Mouse (Mus musculus) heart, embryonic 10.5 days (tissue): ENCODE measurements around the gene Wwox. TPM values are rescaled to one million over a fixed set of nuclear protein-coding genes. Genes with fewer than 3 reads are reported as not detected.

Source experiments
- DNase-seq: peaks from one replicate; pipeline ENCODE4 v3.0.0-alpha.2; 2017; ENCODE audit warnings: low spot score
- H3K27ac ChIP-seq: fragments of 300-500 bp; sonication (generic); 2 replicates; pipeline ENCODE4 v1.5.1; 2016; ENCODE audit warnings: mild to moderate bottlenecking
- H3K27me3 ChIP-seq: fragments of 300-500 bp; sonication (generic); 2 replicates; pipeline ENCODE4 v1.6.1; 2016; ENCODE audit warnings: mild to moderate bottlenecking; ENCODE audit not compliant: poor library complexity, insufficient read depth, severe bottlenecking
- H3K36me3 ChIP-seq: fragments of 300-500 bp; sonication (generic); 2 replicates; pipeline ENCODE4 v1.6.1; 2016; ENCODE audit warnings: mild to moderate bottlenecking, moderate library complexity
- H3K4me1 ChIP-seq: fragments of 300-500 bp; sonication (generic); 2 replicates; pipeline ENCODE4 v1.6.1; 2016; ENCODE audit warnings: mild to moderate bottlenecking
- H3K4me3 ChIP-seq: fragments of 300-500 bp; sonication (generic); 2 replicates; pipeline ENCODE4 v1.5.1; 2016; ENCODE audit warnings: mild to moderate bottlenecking, moderate library complexity
- H3K9me3 ChIP-seq: fragments of 300-500 bp; sonication (generic); 2 replicates; pipeline ENCODE4 v1.6.1; 2016; ENCODE audit warnings: mild to moderate bottlenecking, moderate library complexity
- WGBS: fragments of 180-500 bp; shearing (Covaris S2); methylation state at CpG from one replicate; pipeline ENCODE4 v1.1.7; 2016; 5-methylcytosine and 5-hydroxymethylcytosine counted together
- polyA plus RNA-seq: library from polyadenylated mRNA; unstranded; fragments of >200 nt; fragmentation: Nextera tagmentation; extraction: Ambion mirVana; gene quantifications from 2 replicates; pipeline ENCODE4 v1.2.1, GENCODE M21; 2016

Wwox gene
- polyA plus RNA-seq, 1 experiment from 2014 or later, result 9.8 TPM

DNA sequence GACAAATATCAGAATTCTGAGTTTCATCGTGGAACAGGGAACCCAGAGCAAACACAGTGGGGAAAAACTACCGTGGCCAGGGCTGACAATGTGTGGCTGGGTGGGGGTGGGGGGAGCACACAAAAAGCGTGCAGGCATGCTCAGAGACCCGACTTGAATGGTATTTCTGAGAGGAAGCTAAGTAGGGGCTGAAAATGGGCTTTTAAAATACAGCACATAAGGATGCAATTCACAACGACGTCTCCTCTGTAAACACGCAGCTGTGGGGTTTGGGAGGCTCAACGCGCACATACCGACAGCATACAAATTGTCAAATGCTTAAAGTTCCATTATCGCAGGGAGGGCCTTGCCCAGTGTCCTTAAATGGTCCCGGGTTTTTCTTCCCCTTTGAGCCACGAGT lies 783.1 kb downstream of the Wwox start:
- no peak for DNase-seq

DNA sequence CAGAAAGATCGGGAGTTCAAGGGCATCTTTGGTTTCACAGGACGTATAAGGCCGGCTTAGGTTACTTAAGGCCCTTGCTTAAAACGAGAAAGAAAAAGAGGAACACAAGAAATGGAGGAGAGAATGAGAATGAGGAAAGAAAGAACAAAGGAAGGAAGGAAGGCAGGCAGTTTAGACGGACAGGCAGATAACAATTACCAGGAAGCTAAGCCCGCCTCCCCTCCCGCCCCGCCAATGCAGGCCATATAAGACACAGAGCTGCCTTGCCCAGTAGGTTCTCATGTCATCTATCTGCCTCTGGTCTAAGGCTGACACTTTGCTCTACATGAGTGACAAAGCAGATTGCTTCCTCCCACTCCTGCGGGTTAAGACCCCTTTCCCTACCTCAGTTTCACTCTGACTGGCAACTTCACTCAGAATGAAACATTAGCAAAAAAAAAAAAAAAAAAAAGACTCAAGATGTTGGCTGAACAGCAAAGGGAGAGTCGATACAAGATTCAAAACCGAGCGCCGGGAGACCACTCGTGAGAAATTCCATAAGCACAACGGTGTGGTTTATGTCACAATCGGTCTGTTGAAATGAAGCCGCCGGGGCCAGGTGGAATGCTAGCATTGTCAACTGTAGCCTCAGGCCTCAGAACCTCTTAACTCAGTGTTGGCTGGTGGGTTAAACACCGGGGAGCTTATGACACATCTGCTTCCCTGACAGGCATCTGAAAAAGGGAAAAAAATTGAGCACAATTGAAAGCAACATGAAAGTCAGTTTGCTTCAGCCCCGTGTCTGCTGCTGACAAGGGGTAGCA lies 787.5 kb downstream of the Wwox start:
- Histone ChIP-seq H3K27me3 (no peaks in the 10 kb centered on the region), H3K4me3 (no peak overlapping the region), H3K36me3 (no peaks in the 10 kb centered on the region), H3K27ac (no peak overlapping the region), H3K9me3 (no peaks in the 10 kb centered on the region), H3K4me1 (0 out of 2 replicates have a peak, but pooled peaks cover 5% of the 10 kb centered on the region)
- 72% methylated on average over 20 of the region's 20 CpGs for WGBS
- DNase-seq, result no peak

More for the DNA sequence above, 783.1 kb downstream of the Wwox start:
- no peaks in the 10 kb centered on the region for H3K9me3 ChIP-seq
- H3K4me3 ChIP-seq, result no peak overlapping the region
- no peak overlapping the region for H3K27ac ChIP-seq
- WGBS, result 80% methylated on average over 13 of the region's 13 CpGs
- H3K4me1 ChIP-seq, result 0 out of 2 replicates have a peak, but pooled peaks cover 7% of the 10 kb centered on the region
- no peaks in the 10 kb centered on the region for H3K36me3 ChIP-seq
- H3K27me3 ChIP-seq, result no peaks in the 10 kb centered on the region

DNA sequence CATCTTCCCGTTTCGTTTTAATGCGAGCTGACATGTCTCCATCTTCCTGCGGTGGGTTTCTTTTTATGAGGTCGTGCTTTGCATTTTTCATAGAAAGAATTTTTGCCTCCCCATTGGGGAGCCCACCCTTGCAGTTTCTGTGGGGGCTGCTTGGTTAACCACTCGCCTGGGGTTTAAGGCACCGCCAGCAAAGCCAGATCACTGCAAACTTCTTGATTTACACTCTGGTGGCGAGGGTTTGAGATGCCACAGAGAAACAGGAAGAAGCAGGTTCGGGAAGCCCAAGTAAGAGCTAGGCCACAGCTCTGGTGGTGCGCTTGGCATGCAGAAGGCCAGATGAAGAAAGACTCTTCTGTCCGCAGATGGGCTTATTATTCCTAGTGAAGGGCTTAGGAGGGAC lies 789.4 kb downstream of the Wwox start:
- Histone ChIP-seq H3K27me3 (no peaks in the 10 kb centered on the region), H3K9me3 (no peaks in the 10 kb centered on the region), H3K4me3 (no peak overlapping the region), H3K4me1 (0 out of 2 replicates have a peak, but pooled peaks cover 5% of the 10 kb centered on the region), H3K27ac (no peak overlapping the region), H3K36me3 (no peaks in the 10 kb centered on the region)
- no peak for DNase-seq
- WGBS, result 89% methylated on average over 11 of the region's 11 CpGs

DNA sequence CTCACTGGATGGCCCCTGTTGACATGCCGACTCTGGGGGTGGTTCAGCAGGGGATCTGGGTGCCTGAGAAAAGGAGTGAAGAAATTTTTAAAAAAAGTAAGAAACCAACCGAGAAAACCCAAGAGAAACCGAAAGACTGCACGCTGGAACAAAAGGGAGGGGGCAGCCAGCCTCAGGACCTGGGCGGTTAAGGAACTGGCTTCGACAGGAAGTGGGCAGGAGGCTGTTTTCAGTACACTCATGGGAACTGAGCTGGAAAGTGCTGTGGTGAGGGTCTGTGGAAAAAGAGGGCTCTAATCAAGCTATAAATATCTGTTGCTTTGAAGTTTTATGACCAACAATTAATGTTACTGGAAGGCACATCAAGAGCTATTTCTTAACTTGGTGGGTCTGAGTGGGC lies 794.6 kb downstream of the Wwox start:
- Histone ChIP-seq H3K4me1 (peaks cover 4% of the 10 kb centered on the region), H3K36me3 (no peaks in the 10 kb centered on the region), H3K9me3 (no peaks in the 10 kb centered on the region), H3K27ac (no peak overlapping the region), H3K27me3 (no peaks in the 10 kb centered on the region), H3K4me3 (no peak overlapping the region)
- WGBS, result 69% methylated on average over 6 of the region's 6 CpGs
- no peak for DNase-seq

DNA sequence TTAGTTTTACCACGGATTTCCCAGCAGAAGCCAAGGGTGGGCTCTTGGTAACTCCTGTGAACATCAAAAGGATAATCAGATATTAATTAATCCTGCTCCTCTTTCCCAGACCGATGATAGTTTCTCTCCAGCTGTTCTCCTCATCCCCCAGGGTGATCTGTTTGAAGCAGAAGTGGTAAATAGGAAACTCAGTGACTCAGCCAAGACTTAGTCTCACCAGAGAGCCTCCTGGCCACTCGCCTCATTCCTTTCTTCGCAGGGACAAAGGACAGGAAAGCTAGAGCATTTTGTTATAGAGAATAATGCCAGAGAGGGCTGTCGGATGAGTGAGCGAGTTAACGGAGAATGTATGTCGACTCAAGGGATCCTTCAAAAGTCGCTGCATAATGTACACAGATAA lies 798.1 kb downstream of the Wwox start:
- no peak overlapping the region for H3K4me3 ChIP-seq
- 79% methylated on average over 9 of the region's 9 CpGs for WGBS
- no peaks in the 10 kb centered on the region for H3K9me3 ChIP-seq
- DNase-seq, result no peak
- H3K36me3 ChIP-seq, result no peaks in the 10 kb centered on the region
- no peaks in the 10 kb centered on the region for H3K27me3 ChIP-seq
- H3K4me1 ChIP-seq, result peaks cover 8% of the 10 kb centered on the region
- no peak overlapping the region for H3K27ac ChIP-seq

DNA sequence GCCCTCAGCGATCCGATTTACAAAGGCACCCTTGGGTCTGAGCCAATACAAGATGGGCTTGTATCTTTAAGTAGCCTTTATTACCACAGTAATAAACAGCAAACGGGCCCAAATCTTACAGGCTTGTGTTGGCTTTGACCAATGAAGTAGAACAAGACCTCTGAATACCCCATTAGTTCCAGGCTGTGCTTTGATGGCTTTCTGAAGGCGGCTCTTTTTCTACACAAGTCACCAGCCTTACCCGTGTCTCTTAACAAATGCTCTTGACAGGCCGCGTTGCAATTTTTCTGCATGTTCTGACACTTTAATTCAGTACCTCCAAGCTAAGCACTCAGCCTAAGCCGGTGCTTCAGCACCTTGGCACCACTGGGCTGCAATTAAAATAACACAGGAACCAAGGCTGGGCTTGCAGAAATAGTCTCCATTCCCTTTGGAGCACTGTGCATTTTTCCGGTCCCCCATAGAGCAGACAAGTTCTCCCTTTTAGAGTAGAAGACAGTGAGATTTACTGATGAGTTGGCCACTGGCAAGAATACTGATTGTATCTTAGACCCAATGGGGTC lies 804.1 kb downstream of the Wwox start:
- WGBS, result 85% methylated on average over 9 of the region's 9 CpGs
- peaks cover 8% of the 10 kb centered on the region for H3K4me1 ChIP-seq
- no peak overlapping the region for H3K4me3 ChIP-seq
- H3K9me3 ChIP-seq, result no peaks in the 10 kb centered on the region
- no peak for DNase-seq
- H3K27me3 ChIP-seq, result no peaks in the 10 kb centered on the region
- no peaks in the 10 kb centered on the region for H3K36me3 ChIP-seq
- no peak overlapping the region for H3K27ac ChIP-seq

DNA sequence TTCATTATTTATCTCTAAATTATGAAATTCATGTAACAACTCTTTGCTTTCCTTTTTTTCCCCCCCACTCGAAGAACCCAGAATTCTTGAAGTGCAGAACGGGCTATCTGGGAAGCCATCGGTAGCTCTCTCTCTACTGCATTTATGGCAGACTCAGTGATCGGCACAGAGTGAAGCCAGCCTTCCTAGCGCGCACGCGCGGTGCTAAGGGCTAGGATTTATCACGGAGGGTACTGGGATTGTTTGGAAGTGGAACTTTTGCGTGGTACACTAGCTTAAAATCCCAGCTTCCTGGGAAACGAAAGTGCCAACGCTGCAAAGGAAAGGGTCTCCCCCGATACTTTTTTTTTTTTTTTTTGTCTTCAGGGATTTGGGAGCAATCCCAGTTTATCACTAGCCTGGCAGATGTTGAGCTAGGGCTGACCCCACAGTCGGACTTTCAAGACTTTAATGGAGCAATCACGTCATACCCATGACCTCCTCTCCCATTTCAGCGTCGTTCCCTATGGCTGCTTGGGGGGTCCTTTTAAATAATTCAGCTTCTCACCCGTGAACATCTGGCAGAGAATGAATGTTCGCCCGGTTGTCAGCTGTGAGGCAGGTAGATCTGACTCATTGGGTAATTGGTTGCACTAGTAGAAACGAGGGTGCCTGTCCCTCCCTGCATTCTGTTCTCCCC lies 810.4 kb downstream of the Wwox start:
- no peaks in the 10 kb centered on the region for H3K36me3 ChIP-seq
- 46% methylated on average over 22 of the region's 22 CpGs for WGBS
- no peak for DNase-seq
- H3K9me3 ChIP-seq, result no peaks in the 10 kb centered on the region
- H3K4me3 ChIP-seq, result peak overlapping the region; percentile 32; the same call in 1 of the 2 replicates
- 0 out of 2 replicates have a peak, but pooled peaks cover 20% of the 10 kb centered on the region for H3K27me3 ChIP-seq
- H3K4me1 ChIP-seq, result peaks cover 8% of the 10 kb centered on the region; the same call in 1 of the 2 replicates
- no peak overlapping the region for H3K27ac ChIP-seq

DNA sequence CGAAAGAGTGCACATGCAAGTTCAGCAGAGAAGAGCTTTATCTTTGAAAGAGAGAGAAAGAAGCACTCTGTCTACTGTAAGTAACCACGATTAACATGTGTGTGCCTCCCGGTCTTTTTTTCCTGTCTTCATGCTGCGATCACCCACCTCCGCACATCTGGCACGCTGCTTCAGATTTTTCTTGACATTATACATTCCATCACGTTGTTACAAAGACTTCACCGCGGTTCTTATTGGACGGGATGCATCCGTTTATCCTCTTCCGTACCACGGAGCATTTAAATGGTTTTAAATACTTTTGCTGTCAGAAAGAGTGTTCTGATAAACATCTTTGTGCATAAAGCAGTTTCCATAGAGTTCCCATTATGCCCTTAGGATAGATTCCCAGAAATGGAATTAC lies 816.1 kb downstream of the Wwox start:
- H3K27me3 ChIP-seq, result 0 out of 2 replicates have a peak, but pooled peaks cover 18% of the 10 kb centered on the region
- H3K4me1 ChIP-seq, result peaks cover under 1% of the 10 kb centered on the region; the same call in 1 of the 2 replicates
- H3K27ac ChIP-seq, result no peak overlapping the region
- H3K36me3 ChIP-seq, result no peaks in the 10 kb centered on the region
- no peak overlapping the region for H3K4me3 ChIP-seq
- WGBS, result 84% methylated on average over 13 of the region's 13 CpGs
- H3K9me3 ChIP-seq, result no peaks in the 10 kb centered on the region
- no peak for DNase-seq

DNA sequence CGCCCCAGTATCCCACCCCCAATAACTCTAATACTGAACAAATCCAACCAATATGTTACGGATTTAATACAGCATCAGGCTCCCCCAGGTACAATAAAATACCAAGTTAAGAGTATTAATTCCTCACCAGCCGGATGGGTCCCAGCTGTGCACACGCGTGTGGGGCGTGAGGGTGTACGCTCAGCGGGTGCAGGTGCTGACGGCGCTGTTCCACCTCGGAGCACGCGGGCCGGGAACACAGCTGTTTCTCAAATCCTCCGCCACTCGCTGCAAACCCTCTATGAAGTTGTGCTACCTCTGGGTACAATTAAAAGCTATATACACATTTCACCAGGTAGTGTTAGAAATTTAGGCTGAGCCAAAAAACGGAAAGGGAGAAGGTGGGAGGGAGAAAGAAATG lies 818.0 kb downstream of the Wwox start:
- 87% methylated on average over 17 of the region's 17 CpGs for WGBS
- H3K4me3 ChIP-seq, result no peak overlapping the region
- no peaks in the 10 kb centered on the region for H3K9me3 ChIP-seq
- no peaks in the 10 kb centered on the region for H3K4me1 ChIP-seq
- DNase-seq, result no peak
- no peaks in the 10 kb centered on the region for H3K36me3 ChIP-seq
- H3K27me3 ChIP-seq, result 0 out of 2 replicates have a peak, but pooled peaks cover 6% of the 10 kb centered on the region
- H3K27ac ChIP-seq, result no peak overlapping the region

DNA sequence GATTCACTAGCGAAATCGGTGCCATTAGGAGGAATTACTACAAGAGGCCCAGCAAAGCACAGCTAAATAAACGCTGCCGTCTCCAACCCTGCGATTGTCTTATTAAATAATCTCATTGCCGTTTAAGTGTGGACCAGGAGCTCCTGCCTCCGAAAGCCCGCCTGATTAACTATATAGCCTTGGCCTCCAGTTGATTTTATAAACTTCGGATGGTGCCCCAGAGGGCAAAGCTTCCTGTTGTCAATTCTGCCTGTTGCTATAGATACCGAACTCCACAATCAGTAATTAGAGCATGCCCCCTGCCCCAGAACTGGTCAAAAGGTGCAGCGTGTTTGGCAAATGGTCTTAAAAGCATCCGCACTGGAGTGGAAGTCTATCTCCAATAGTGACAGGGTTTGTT lies 820.4 kb downstream of the Wwox start:
- no peaks in the 10 kb centered on the region for H3K36me3 ChIP-seq
- WGBS, result 80% methylated on average over 12 of the region's 12 CpGs

DNA sequence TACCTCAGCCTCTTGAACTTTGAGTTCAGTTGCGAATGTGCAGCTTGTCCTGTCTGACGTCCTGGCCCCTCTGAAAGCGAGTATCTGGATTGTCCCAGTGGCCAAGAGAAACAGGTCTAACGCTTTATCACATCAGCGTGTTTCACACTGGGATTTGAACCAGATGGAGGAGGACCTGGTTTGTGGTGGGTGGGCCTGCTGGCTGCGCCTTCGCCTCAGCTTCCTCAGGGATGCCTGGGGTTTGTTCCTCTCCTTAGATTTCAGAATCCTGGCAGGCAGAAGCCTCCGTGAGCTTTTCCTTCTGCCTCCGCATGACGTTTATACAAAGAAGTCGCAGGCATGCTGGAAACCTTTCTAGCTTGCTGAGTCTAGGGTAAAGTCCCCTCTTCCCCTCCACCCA lies 827.7 kb downstream of the Wwox start:
- H3K27me3 ChIP-seq, result no peaks in the 10 kb centered on the region
- H3K4me1 ChIP-seq, result 0 out of 2 replicates have a peak, but pooled peaks cover 3% of the 10 kb centered on the region
- no peaks in the 10 kb centered on the region for H3K9me3 ChIP-seq
- H3K27ac ChIP-seq, result no peak overlapping the region
- no peak for DNase-seq
- 61% methylated on average over 11 of the region's 11 CpGs for WGBS
- H3K4me3 ChIP-seq, result no peak overlapping the region
- no peaks in the 10 kb centered on the region for H3K36me3 ChIP-seq

More for the DNA sequence above, 820.4 kb downstream of the Wwox start:
- H3K9me3 ChIP-seq, result no peaks in the 10 kb centered on the region
- no peak overlapping the region for H3K4me3 ChIP-seq
- no peak overlapping the region for H3K27ac ChIP-seq
- no peak for DNase-seq
- H3K27me3 ChIP-seq, result no peaks in the 10 kb centered on the region
- no peaks in the 10 kb centered on the region for H3K4me1 ChIP-seq

DNA sequence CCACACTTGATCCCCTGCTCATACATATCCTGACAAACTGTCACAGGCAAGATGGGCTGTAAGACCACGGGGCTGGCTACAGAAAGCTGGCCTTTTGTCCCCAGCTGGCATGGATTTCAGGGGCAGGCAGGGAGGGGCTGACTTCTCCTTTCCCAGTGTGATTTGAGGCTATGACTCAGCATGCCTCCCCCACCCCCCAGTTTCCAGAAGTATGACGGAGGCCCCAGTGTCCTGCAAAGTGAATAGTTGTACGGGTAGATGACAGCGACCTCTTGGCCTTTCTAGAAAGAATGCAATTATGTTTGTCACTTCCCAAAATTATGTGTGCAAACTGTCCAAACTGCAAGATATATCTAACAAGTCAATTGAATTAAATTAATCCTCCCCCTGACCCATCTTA lies 830.1 kb downstream of the Wwox start:
- no peak for DNase-seq
- WGBS, result 55% methylated on average over 4 of the region's 4 CpGs

DNA sequence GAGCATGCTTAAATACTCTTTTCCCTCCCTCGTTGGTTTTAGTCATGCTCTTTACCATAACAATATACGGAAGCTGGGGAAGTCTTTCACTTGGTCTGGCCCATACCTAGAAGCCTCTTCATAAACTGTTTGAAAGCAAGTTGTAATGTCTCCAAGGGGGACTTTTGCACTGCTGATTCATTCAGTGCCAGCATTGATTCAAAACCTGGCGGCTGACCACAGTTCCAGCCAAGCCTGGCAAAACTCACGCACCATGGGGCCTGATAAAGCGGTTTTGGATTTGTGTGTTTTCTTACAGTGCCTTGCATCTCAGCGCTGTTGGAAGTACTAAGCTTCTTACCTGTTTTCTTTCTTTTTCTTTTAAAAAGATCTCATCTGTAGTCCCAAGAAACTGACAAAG lies 834.5 kb downstream of the Wwox start:
- Histone ChIP-seq H3K36me3 (no peaks in the 10 kb centered on the region), H3K27ac (no peak overlapping the region), H3K4me1 (0 out of 2 replicates have a peak, but pooled peaks cover 6% of the 10 kb centered on the region), H3K27me3 (no peaks in the 10 kb centered on the region), H3K9me3 (no peaks in the 10 kb centered on the region), H3K4me3 (no peak overlapping the region)
- WGBS, result 75% methylated on average over 6 of the region's 6 CpGs
- DNase-seq, result no peak

More for the DNA sequence above, 830.1 kb downstream of the Wwox start:
- H3K4me3 ChIP-seq, result no peak overlapping the region
- no peaks in the 10 kb centered on the region for H3K9me3 ChIP-seq
- 0 out of 2 replicates have a peak, but pooled peaks cover 3% of the 10 kb centered on the region for H3K4me1 ChIP-seq
- no peaks in the 10 kb centered on the region for H3K27me3 ChIP-seq
- no peaks in the 10 kb centered on the region for H3K36me3 ChIP-seq
- H3K27ac ChIP-seq, result no peak overlapping the region
